Mouse (Mus musculus): ENCODE results near the gene Ets1.

Ets1 gene

GRCm38 (mm10) chr9:32616516-32617429, 19.2 kb upstream of the Ets1 start:
- no peak for DNase-seq (ENCODE audit: low spot score in 2 of 2)

DNA sequence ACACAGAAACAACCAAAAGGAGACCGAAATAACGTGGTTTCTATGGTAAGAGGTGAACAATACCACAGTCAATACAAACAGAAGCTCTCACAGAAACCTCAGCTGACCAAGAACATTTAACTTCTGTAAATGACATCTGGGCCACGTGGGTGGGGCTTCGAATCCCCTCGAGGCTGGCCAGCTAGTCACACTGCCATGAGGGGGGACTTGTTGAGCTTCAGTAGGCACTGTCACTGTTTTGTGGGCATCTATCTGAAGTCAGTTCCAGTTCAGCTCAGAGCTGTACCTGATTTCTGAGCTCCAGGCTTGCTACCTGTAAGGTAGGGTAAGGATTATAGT, 18.6 kb upstream of the Ets1 start:
- no peak for DNase-seq (ENCODE audit: low spot score in 2 of 2)

GRCm38 (mm10) chr9:32618544-32619120, 17.4 kb upstream of the Ets1 start:
- DNase-seq (ENCODE audit: low spot score in 2 of 2), result no peak

DNA sequence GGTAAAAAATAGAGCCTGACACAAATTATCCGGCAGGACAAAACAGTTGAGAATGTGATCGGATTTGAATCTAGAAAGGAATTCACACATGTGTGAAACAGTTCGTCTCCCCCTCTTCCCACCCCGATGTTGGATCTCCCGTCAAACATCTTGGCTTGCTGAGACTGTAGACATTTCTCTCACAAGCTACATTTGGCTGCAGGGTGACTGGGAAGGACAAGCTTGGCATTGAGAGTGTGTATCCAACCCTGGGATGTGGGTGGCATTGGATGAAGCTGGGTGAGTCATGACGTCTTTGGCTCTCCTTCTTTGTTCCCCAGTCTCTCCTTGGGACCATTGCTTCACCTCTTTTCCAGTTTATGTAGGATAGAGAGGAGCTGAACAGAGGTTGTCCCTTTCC, 16.4 kb upstream of the Ets1 start:
- DNase-seq (ENCODE audit: low spot score in 2 of 2), result no peak

DNA sequence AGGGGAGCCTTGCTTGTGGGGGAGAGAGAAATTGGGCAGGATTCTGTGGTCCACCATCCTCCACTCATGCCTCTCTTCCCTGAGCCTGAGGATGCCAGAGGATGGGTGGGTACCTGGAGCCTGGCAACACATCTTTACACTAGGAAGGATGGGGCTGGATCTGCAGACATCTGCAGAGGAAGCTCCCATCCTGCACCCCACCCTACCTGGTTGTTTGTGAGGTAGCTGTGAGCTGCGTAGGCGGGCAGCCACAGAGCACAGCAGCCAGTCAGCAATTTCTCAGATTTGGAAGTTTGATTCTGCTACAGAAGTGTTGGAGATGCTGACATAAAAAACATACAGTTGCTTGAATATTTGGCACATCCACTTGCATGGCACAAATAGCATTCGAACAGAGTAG, 15.6 kb upstream of the Ets1 start:
- no peak for DNase-seq (ENCODE audit: low spot score in 2 of 2)

DNA sequence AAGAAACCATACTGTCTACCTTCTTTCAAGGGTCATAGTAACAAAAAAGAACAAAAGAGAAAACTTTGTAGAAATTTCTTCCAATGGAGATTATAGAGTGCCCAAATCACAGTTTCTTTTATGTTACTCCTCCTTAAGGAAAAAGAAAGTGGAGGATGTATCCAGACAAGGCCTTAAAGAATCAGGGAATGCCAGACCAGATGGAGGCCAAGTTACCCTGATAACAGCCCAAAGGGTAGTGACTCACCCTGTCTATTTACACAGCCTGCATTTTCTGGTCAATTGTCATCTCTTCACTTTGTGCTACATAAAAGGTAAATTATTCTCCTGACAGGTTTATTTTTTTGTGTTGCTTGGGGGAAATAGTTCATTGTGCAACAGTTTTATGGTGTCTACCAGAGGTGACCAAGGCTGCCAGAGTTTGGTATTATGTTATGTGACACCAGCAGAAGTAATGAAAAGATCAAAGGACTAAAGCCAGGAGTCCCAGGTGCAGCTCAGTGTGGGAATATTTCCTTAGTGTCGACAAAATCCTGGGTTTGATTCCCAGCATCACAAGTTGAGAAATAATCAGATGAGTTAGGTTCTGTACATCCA, 6.5 kb upstream of the Ets1 start:
- DNase-seq (ENCODE audit: low spot score in 2 of 2), result no peak

DNA sequence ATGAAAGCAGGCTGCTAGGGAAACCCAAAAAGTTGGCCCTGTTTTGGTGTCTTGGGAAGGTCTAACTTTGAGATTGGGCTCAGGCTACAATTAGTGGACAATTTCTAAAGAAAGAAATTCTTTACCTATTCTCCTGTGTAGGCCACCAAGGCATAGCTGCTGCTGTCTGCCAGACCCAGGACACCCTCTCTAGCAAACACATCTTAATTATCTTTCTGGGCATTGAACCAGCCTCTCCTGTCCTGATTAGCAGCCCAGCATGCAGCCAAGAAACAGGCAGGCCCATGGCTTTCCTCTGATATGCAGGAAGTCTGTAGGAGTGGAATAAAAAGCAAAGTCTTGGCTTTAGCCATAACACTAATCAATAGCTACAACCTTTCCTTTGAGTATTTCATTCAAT, 4.7 kb upstream of the Ets1 start:
- peak in 1 of 2 experiments; percentile 35 for DNase-seq (ENCODE audit: low spot score in 2 of 2)

- no peak for DNase-seq (ENCODE audit: low spot score in 2 of 2)
Measured at GRCm38 (mm10) chr9:32632237-32632636, 3.8 kb upstream of the Ets1 start.

GRCm38 (mm10) chr9:32644981-32645380, 9.0 kb downstream of the Ets1 start:
- no peak for DNase-seq (ENCODE audit: low spot score in 2 of 2)

GRCm38 (mm10) chr9:32645475-32645874, 9.5 kb downstream of the Ets1 start:
- DNase-seq (ENCODE audit: low spot score in 2 of 2), result no peak

DNA sequence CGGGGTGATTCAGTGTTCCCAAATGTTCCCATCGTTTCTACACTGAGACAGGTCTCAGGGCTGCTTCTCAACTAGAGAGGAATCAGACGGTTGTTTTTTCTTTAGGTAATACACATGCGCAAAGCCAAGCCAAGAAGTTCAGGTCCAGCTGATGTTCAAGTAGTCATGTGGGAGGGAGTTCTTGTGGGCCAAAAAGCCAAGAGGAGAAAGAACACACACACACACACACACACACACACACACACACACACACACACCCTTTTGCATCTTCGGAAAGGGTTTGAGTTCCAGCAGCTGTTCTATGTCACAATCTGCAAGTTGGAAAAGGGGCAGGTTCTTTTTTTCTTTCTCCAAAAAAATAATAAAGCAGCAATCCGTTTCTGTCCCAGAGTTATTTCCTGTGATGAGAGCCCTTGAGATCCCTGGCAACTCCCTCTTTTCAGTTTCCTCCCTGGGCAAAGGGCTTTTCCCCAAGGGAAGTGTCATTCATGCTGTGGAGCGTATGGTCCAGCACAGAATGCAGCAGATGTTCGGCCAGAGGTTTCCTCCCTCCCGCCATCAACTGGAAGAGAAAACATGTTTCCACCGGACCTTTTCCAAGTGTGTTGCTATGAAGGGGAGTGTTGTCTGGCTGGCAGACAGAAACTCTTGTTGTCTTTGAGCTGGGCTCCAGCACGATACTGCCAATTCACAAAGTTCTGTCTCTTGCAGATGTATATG, 10.7 kb downstream of the Ets1 start:
- DNase-seq (ENCODE audit: low spot score in 2 of 2), result no peak

DNA sequence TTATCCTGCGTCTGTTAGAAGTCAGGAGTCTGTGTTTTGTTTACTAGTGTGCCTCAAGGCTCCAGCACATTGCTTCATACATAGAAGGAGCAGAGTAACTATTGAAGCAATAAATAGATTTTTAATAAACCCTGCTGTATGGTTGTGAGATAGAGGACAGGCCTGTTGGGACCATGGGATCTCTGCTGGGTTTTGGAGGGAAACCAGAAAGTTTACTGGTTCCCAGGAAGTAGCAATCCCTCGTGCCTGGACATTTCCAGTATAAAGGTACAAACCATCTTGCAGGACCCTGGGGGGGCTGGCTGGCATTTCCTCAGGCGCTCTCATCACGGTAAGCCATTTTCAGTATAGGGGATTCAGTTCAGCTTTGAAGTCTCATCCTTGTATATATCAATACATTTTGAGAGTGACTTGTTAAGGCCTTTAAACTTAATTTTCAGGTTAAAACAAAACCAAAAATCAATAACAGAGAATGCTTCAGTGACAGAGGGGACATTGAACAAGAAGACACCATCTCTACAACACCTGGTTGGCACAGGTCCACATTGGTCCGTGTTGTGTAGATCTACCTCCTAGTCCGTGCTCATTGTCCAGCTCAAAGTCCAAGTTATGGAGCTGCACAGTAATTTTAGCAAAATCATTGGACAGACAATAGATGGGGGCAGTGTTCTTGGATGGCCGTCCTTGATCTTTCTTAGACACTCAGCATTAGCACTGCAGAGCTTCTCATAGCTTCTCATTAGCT, 11.7 kb downstream of the Ets1 start:
- no peak for DNase-seq (ENCODE audit: low spot score in 2 of 2)

- no peak for DNase-seq (ENCODE audit: low spot score in 2 of 2)
Measured at GRCm38 (mm10) chr9:32648286-32648685, 12.3 kb downstream of the Ets1 start.

DNA sequence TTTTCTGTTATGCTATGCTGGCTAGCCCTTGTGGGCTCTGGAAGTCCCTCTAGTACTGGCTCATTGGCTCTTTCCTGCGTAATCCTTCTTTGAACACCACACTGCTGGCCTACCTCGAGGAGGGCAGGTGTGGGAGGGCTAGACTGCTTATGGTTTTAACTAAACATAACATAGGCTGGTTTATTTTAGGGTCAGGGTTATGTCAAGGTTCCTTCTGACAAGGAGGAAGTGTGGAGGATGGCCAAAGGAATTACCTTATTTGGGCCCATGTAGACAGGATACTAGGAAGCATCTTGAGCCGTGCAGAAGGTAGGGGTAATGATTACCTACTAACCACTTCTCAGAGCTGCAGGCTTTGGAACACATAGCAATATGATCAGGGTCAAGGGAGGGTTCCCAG, 14.7 kb downstream of the Ets1 start:
- no peak for DNase-seq (ENCODE audit: low spot score in 2 of 2)

- no peak for DNase-seq (ENCODE audit: low spot score in 2 of 2)
Measured at GRCm38 (mm10) chr9:32652112-32652511, 16.1 kb downstream of the Ets1 start.

DNA sequence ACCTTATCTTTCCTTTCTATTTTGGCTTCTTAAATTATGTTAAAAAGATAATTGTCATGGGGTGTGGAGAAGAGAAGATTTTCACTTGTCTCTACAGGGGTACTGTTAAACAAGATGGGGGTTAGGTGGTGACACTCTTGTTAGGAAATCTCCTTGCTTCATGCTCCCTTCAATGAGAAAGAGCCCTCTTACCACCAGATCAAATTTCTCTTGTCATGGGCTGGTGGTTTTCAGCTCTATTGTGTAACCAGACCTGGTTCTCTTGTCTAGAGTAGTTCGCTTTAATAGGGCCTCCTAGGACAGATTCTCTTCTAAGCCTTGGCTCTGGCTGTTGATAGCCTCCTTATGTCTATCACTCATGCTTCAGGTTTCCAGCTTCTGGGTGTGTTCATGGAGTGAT, 18.3 kb downstream of the Ets1 start:
- no peak for DNase-seq (ENCODE audit: low spot score in 2 of 2)

GRCm38 (mm10) chr9:32656351-32656844, 20.4 kb downstream of the Ets1 start:
- DNase-seq (ENCODE audit: low spot score in 2 of 2), result no peak

DNA sequence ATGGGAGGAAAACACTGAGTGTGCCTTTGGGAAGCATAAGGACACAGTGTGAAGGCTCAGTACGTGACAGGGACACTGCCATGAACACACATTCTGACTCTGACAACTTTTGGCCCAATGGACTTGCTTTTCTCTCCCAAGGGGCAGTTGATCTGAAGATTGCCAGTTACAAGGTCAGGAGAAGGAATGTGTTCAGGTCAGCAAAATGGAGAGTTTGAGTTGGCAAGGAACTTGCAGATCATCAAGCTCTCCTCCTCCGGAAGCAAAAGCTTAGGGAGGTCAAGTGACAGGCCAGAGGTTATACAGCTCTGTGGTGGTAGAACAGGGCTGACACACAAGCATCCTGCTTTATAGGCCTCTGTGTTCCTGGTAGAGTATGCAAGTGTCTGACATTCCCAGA, 21.1 kb downstream of the Ets1 start:
- DNase-seq (ENCODE audit: low spot score in 2 of 2), result no peak

DNA sequence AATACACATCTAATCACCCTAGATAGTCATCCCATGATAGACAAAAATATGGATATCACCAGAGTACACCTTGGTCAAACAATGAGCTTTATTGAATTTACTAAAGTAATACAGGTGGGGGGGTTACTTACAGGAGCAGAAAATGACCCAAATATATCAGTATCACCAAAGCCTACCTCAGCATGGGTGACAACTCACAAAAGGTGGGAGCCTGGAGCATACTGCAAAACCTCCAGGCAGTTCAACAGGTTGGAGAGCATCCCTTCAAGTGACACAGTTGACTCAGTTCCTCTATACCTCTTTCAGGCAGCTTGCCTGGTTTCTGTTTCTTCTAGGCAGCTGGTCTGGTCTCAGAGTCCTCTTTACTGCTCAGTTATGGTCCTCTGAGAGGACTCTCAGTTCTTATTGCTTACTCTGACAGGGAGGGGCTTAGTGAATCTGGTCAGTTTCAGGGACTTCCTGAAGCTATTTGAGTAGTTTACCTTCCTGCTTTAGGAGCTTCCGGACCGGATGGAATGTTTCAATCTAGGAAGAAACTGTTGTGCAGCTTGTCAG, 24.5 kb downstream of the Ets1 start:
- DNase-seq (ENCODE audit: low spot score in 2 of 2), result no peak

- no peak for DNase-seq (ENCODE audit: low spot score in 2 of 2)
Measured at GRCm38 (mm10) chr9:32661071-32661470, 25.1 kb downstream of the Ets1 start.

DNA sequence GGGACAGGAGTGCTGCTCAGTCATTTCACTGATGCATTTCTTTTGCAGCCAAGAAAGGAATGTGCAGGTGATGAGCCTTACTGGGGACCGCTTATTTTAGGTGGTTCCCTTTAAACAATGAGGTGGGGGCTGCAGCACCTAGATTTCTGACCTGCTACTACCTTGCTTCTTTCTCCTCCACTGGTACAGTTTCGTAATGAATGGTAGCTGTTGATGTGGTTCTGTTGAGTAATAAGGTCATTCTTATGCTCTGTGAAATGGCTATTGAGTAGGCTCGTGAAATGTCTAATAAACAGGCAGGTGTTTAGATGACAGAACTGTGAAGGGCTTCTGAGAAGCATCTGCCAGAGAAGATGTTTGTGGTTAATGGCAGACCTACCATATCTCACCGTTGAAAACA, 25.5 kb downstream of the Ets1 start:
- DNase-seq (ENCODE audit: low spot score in 2 of 2), result no peak

Data from cerebellum, postnatal 4 days (tissue).